Mouse (Mus musculus): ENCODE results near the gene Lrrc8b.

Lrrc8b gene

GRCm38 (mm10) chr5:105518626-105519095 is 103.1 kb downstream of the Lrrc8b start:
- peak in 1 of 2 experiments; percentile 26 for DNase-seq (ENCODE audit: low spot score in 2 of 2)

- peak; percentile 84 to 87 for DNase-seq (ENCODE audit: low spot score in 2 of 2)
Observed at GRCm38 (mm10) chr5:105519096-105519975, 103.8 kb downstream of the Lrrc8b start, which contains the start of gene Lrrc8c. Gene Lrrc8c, plus strand, starts transcription at chr5:105519388.

GRCm38 (mm10) chr5:105519976-105520300 is 104.4 kb downstream of the Lrrc8b start:
- DNase-seq (ENCODE audit: low spot score in 2 of 2) = no peak

- no peak for DNase-seq (ENCODE audit: low spot score in 2 of 2)
Observed at GRCm38 (mm10) chr5:105520442-105520965, 104.9 kb downstream of the Lrrc8b start.

- DNase-seq (ENCODE audit: low spot score in 2 of 2) = no peak
Observed at GRCm38 (mm10) chr5:105523452-105523851, 107.9 kb downstream of the Lrrc8b start.

- no peak for DNase-seq (ENCODE audit: low spot score in 2 of 2)
Observed at GRCm38 (mm10) chr5:105525004-105525403, 109.4 kb downstream of the Lrrc8b start.

- DNase-seq (ENCODE audit: low spot score in 2 of 2) = no peak
Observed at GRCm38 (mm10) chr5:105526107-105526645, 110.6 kb downstream of the Lrrc8b start.

- DNase-seq (ENCODE audit: low spot score in 2 of 2) = no peak
Observed at GRCm38 (mm10) chr5:105526766-105527165, 111.2 kb downstream of the Lrrc8b start.

GRCm38 (mm10) chr5:105527477-105528331 is 112.1 kb downstream of the Lrrc8b start:
- DNase-seq (ENCODE audit: low spot score in 2 of 2) = no peak

GRCm38 (mm10) chr5:105530576-105530975 is 115.0 kb downstream of the Lrrc8b start:
- DNase-seq (ENCODE audit: low spot score in 2 of 2) = no peak

GRCm38 (mm10) chr5:105535186-105535585 is 119.6 kb downstream of the Lrrc8b start:
- DNase-seq (ENCODE audit: low spot score in 2 of 2) = no peak

GRCm38 (mm10) chr5:105536172-105536571 is 120.6 kb downstream of the Lrrc8b start:
- DNase-seq (ENCODE audit: low spot score in 2 of 2) = no peak

- no peak for DNase-seq (ENCODE audit: low spot score in 2 of 2)
Observed at GRCm38 (mm10) chr5:105537101-105537723, 121.6 kb downstream of the Lrrc8b start.
